Mouse (Mus musculus) bone marrow, adult 2 months (tissue): ENCODE results near the gene Jaml.

Experiments
- CTCF ChIP-seq: fragments of 200-500 bp; IDR thresholded peaks from 2 replicates; pipeline ENCODE4 v1.5.1; 2011; ENCODE audit warnings: low read length, control low read depth; ENCODE audit not compliant: control insufficient read depth, insufficient read depth
- POLR2A ChIP-seq: fragments of 200-500 bp; IDR thresholded peaks from 2 replicates; pipeline ENCODE4 v1.6.1; 2011; ENCODE audit warnings: low read depth, mild to moderate bottlenecking, control low read depth, low read length, borderline replicate concordance; ENCODE audit not compliant: control insufficient read depth

- no peak for TF ChIP-seq POLR2A
- no peak for TF ChIP-seq CTCF
These were observed 14.6 kb upstream of the Jaml start for GRCm38 (mm10) chr9:45064421-45064820.
